ENCODE assay signal across 27 mouse cellular contexts in genomic region chr17:12044222-12044621, GRCm38 (mm10).
A peak's percentile ranks its signal among the peaks of the same experiment; 100 is the strongest.
DNase-seq lines count a peak whose midpoint lies in the region; ATAC-seq and TF ChIP-seq lines count a peak whose summit lies in the region.
"Had no signal": no experiment of that assay in that cellular context is flagged by ENCODE, and none has a peak within 500 bp of the region (broad histone marks: within the 10 kb centered on the region; RNA-seq: fewer than 3 reads in every experiment).

No protein-coding gene starts in this region.

- H3K9ac ChIP-seq in heart, embryonic 13.5 days = no peak overlapping the region
- peak overlapping the region; percentile 45; the same call in 1 of the 2 replicates for H3K9ac ChIP-seq in ES-E14 (ENCODE audit: insufficient read depth, low read depth, low read length, poor library complexity, severe bottlenecking)
- H3K9ac ChIP-seq: embryonic facial prominence, embryonic 15.5 days; forebrain, embryonic 13.5 days; intestine, embryonic 15.5 days; lung, embryonic 15.5 days; neural tube, embryonic 12.5 days had no signal

- intact Hi-C loops in heart, postnatal 36 days (cut with DNase I) = no loop called here

- H3K27ac ChIP-seq in heart, embryonic 13.5 days (replicated peaks) = no peak overlapping the region
- H3K27ac ChIP-seq in ES-E14 (ENCODE audit: insufficient read depth, low read depth, low read length, poor library complexity, severe bottlenecking) = no peak overlapping the region
- no peak overlapping the region for H3K27ac ChIP-seq in limb, embryonic 10.5 days
- H3K27ac ChIP-seq: embryonic facial prominence, embryonic 15.5 days; forebrain, embryonic 13.5 days; hindbrain, postnatal 0 days; intestine, embryonic 15.5 days; lung, embryonic 15.5 days; midbrain, embryonic 10.5 days; neural tube, embryonic 12.5 days had no signal

- peaks cover 15% of the 10 kb centered on the region for H3K4me1 ChIP-seq in heart, embryonic 13.5 days
- H3K4me1 ChIP-seq in E14TG2a.4 (replicated peaks; ENCODE audit: low read depth, low read length) (peaks cover 74% of the 10 kb centered on the region), ES-E14 (ENCODE audit: control insufficient read depth in 2 of 2, insufficient read depth in 2 of 2, low read length in 2 of 2, poor library complexity in 1 of 2) (peaks cover 0 to 26% of the 10 kb centered on the region in 2 experiments)
- peaks cover 14% of the 10 kb centered on the region for H3K4me1 ChIP-seq in limb, embryonic 10.5 days
- H3K4me1 ChIP-seq: neural tube, embryonic 12.5 days had no signal

- TF ChIP-seq CTCF in E14TG2a.4 (conservative IDR thresholded peaks at IDR 0.05; ENCODE audit: low read length) = no peak

- no peak overlapping the region for H3K4me3 ChIP-seq in heart, embryonic 13.5 days
- H3K4me3 ChIP-seq in E14TG2a.4 (replicated peaks; ENCODE audit: low read length) (peak overlapping the region; percentile 71), ES-E14 (ENCODE audit: insufficient read depth in 1 of 2, low read depth in 1 of 2, low read length in 2 of 2, poor library complexity in 1 of 2, severe bottlenecking in 1 of 2) (peak overlapping the region; percentile 31 to 51)
- peak overlapping the region; percentile 24; the same call in 1 of the 2 replicates for H3K4me3 ChIP-seq in limb, embryonic 10.5 days
- H3K4me3 ChIP-seq: embryonic facial prominence, embryonic 15.5 days; forebrain, embryonic 13.5 days; intestine, embryonic 15.5 days; lung, embryonic 15.5 days; midbrain, embryonic 10.5 days; myocyte; neural tube, embryonic 12.5 days had no signal

- no peak for ATAC-seq in heart, embryonic 13.5 days (ENCODE audit: extremely low read depth, insufficient number of reproducible peaks, low FRiP score, low TSS enrichment)
- no peak for ATAC-seq in CD4-positive, CD25-positive, alpha-beta regulatory T cell, adult 4 months
- ATAC-seq in granulocyte monocyte progenitor cell, adult 5-6 weeks (replicated peaks; ENCODE audit: poor library complexity, severe bottlenecking) = no peak
- no peak for ATAC-seq in erythroblast, adult 5-6 weeks (replicated peaks; ENCODE audit: low FRiP score, poor library complexity, severe bottlenecking)
- ATAC-seq: forebrain, embryonic 13.5 days; hindbrain, postnatal 0 days; intestine, embryonic 15.5 days; Patski had no signal

- no peaks in the 10 kb centered on the region for H3K36me3 ChIP-seq in heart, embryonic 13.5 days
- H3K36me3 ChIP-seq in E14TG2a.4 (ENCODE audit: insufficient read depth, low read length) (no peaks in the 10 kb centered on the region), ES-E14 (ENCODE audit: control insufficient read depth, insufficient read depth, low read length, poor library complexity, severe bottlenecking) (no peaks in the 10 kb centered on the region)
- H3K36me3 ChIP-seq in limb, embryonic 10.5 days = no peaks in the 10 kb centered on the region
- H3K36me3 ChIP-seq: embryonic facial prominence, embryonic 15.5 days; intestine, embryonic 15.5 days; lung, embryonic 15.5 days; midbrain, embryonic 10.5 days; neural tube, embryonic 12.5 days had no signal

- in situ Hi-C loops in ES-E14 (cut with MboI; ENCODE audit: low sequenced_read_pairs in 2 of 2, unreplicated experiment in 2 of 2) = loop anchor here (5.0 to 25.0 kb wide), 3 partner anchors 168 to 318 kb away; no protein-coding TSS in a partner anchor

- DNase-seq in heart, postnatal 36 days = no peak
- DNase-seq in ES-E14 (ENCODE audit: low read depth, low spot score) = no peak
- DNase-seq in limb, embryonic 10.5 days (ENCODE audit: low spot score) = no peak
- DNase-seq: adrenal gland, postnatal 25 days; cerebellum, adult 18-20 months; cerebellum, postnatal 10 days; gastrocnemius, postnatal 10 days; heart, postnatal 10 days; kidney, adult 2 months; kidney, postnatal 4 days; left cerebral cortex, postnatal 4 days; right cerebral cortex, postnatal 4 days had no signal

- H3K4me2 ChIP-seq in heart, embryonic 13.5 days = 0 out of 2 replicates have a peak overlapping the region, but pooled peaks have one; percentile 22
- H3K4me2 ChIP-seq: forebrain, embryonic 13.5 days; intestine, embryonic 15.5 days; liver, embryonic 11.5 days; lung, embryonic 15.5 days; neural tube, embryonic 12.5 days had no signal

- 57% methylated on average over 8 of the region's 8 CpGs for WGBS in heart, embryonic 13.5 days
- 56% methylated on average over 8 of the region's 8 CpGs for WGBS in limb, embryonic 10.5 days

- H3K9me3 ChIP-seq in heart, embryonic 13.5 days = no peaks in the 10 kb centered on the region
- H3K9me3 ChIP-seq in E14TG2a.4 (ENCODE audit: low read length) (no peaks in the 10 kb centered on the region), ES-E14 (ENCODE audit: control insufficient read depth, insufficient read depth, low read depth, low read length) (no peaks in the 10 kb centered on the region)
- no peaks in the 10 kb centered on the region for H3K9me3 ChIP-seq in limb, embryonic 10.5 days (replicated peaks)
- H3K9me3 ChIP-seq: embryonic facial prominence, embryonic 15.5 days; forebrain, embryonic 13.5 days; intestine, embryonic 15.5 days; lung, embryonic 15.5 days; midbrain, embryonic 10.5 days; neural tube, embryonic 12.5 days had no signal

- peaks cover 32% of the 10 kb centered on the region for H3K27me3 ChIP-seq in heart, embryonic 13.5 days (replicated peaks)
- H3K27me3 ChIP-seq in E14TG2a.4 (ENCODE audit: insufficient read depth, low read length) = 0 out of 2 replicates have a peak, but pooled peaks cover 3% of the 10 kb centered on the region
- peaks cover 14% of the 10 kb centered on the region; the same call in 1 of the 2 replicates for H3K27me3 ChIP-seq in limb, embryonic 10.5 days (ENCODE audit: low read depth, poor library complexity, severe bottlenecking)
- H3K27me3 ChIP-seq: forebrain, embryonic 13.5 days; intestine, embryonic 15.5 days; lung, embryonic 15.5 days; neural tube, embryonic 12.5 days; Patski had no signal

TF ChIP-seq in ES-E14, 5 proteins besides CTCF, POLR2A, EP300 and RAD21:
- TF ChIP-seq ZNF384 (IDR thresholded peaks at IDR 0.05; ENCODE audit: low read depth, low read length) (no peak), CHD2 (IDR thresholded peaks at IDR 0.05; ENCODE audit: low read depth, low read length) (no peak), HCFC1 (IDR thresholded peaks at IDR 0.05; ENCODE audit: borderline replicate concordance, insufficient read depth, low read length) (peak; percentile 86)
